Mouse (Mus musculus) liver, embryonic 13.5 days (tissue): ENCODE measurements around the gene Slbp. TPM values are rescaled to one million over a fixed set of nuclear protein-coding genes. Genes with fewer than 3 reads are reported as not detected.

Experiments used
- ATAC-seq: fragments of 200-750 bp; cut with Nextera tagmentation; 2 replicates; pipeline ENCODE4 v1.8.0; 2017; ENCODE audit warnings: low read depth, mild to moderate bottlenecking, moderate number of reproducible peaks, moderate library complexity
- DNase-seq: peaks from one replicate; pipeline ENCODE4 v3.0.0; 2022
- H3K27ac ChIP-seq: fragments of 300-500 bp; sonication (generic); 2 replicates; pipeline ENCODE4 v1.5.1; 2015; ENCODE audit warnings: moderate library complexity, mild to moderate bottlenecking, inconsistent platforms
- H3K27me3 ChIP-seq: fragments of 300-500 bp; sonication (generic); 2 replicates; pipeline ENCODE4 v1.6.1; 2015; ENCODE audit warnings: mild to moderate bottlenecking, inconsistent platforms
- H3K36me3 ChIP-seq: fragments of 300-500 bp; sonication (generic); 2 replicates; pipeline ENCODE4 v1.6.1; 2015; ENCODE audit warnings: mild to moderate bottlenecking, inconsistent platforms
- H3K4me1 ChIP-seq: fragments of 300-500 bp; sonication (generic); replicated peaks from 2 replicates; pipeline ENCODE4 v1.6.1; 2015; ENCODE audit warnings: inconsistent platforms
- H3K4me2 ChIP-seq: fragments of 300-500 bp; sonication (generic); 2 replicates; pipeline ENCODE4 v1.6.1; 2015; ENCODE audit warnings: inconsistent platforms, mild to moderate bottlenecking, moderate library complexity
- H3K4me3 ChIP-seq: fragments of 300-500 bp; sonication (generic); replicated peaks from 2 replicates; pipeline ENCODE4 v1.5.1; 2015; ENCODE audit warnings: mild to moderate bottlenecking, inconsistent platforms
- H3K9ac ChIP-seq: fragments of 300-500 bp; sonication (generic); 2 replicates; pipeline ENCODE4 v1.6.1; 2015; ENCODE audit warnings: mild to moderate bottlenecking, inconsistent platforms
- H3K9me3 ChIP-seq: fragments of 300-500 bp; sonication (generic); replicated peaks from 2 replicates; pipeline ENCODE4 v1.6.1; 2016; ENCODE audit warnings: inconsistent platforms
- WGBS: fragments of 180-500 bp; shearing (Covaris S2); methylation state at CpG from one replicate; pipeline ENCODE4 v1.1.7; 2015; ENCODE audit not compliant: insufficient replicate concordance; 5-methylcytosine and 5-hydroxymethylcytosine counted together
- polyA plus RNA-seq: library from polyadenylated mRNA; unstranded; fragments of >200 nt; fragmentation: Nextera tagmentation; extraction: Ambion mirVana; gene quantifications from 2 replicates; pipeline ENCODE4 v1.2.1, GENCODE M21; 2015

Slbp gene
- polyA plus RNA-seq, 1 experiment from 2014 or later, result 319 TPM

GRCm38 (mm10) chr5:33587498-33588058, 64.8 kb downstream of the Slbp start:
- Histone ChIP-seq H3K27ac (no peak overlapping the region), H3K4me2 (no peak overlapping the region), H3K4me1 (no peaks in the 10 kb centered on the region), H3K36me3 (no peaks in the 10 kb centered on the region), H3K9me3 (no peaks in the 10 kb centered on the region), H3K4me3 (no peak overlapping the region), H3K27me3 (peaks cover 4% of the 10 kb centered on the region; the same call in 1 of the 2 replicates), H3K9ac (no peak overlapping the region)
- WGBS, result 73% methylated on average over 18 of the region's 18 CpGs
- no peak for ATAC-seq
- no peak for DNase-seq

Other genes with a start within 250 kb of the Slbp start
- gene Nkx1-1, start 218.6 kb downstream of the Slbp start, polyA plus RNA-seq, result not detected in 2 replicates
- gene Fam53a, start 22.9 kb downstream of the Slbp start, polyA plus RNA-seq, result 26.7 and 31.3 TPM in 2 replicates
- 0.13 TPM in 1 of 2 replicates, not detected in the other for gene Gm9903, start 22.6 kb downstream of the Slbp start, polyA plus RNA-seq
- gene Tacc3, start 5.6 kb upstream of the Slbp start, polyA plus RNA-seq, result 158 and 183 TPM in 2 replicates
- 20.2 and 21.9 TPM in 2 replicates for gene Tmem129, start 5.8 kb upstream of the Slbp start, polyA plus RNA-seq
- 1.7 and 2.7 TPM in 2 replicates for gene Fgfr3, start 69.1 kb upstream of the Slbp start, polyA plus RNA-seq
- 23.5 and 24.7 TPM in 2 replicates for gene Letm1, start 130.2 kb upstream of the Slbp start, polyA plus RNA-seq
- gene Nsd2, start 168.2 kb upstream of the Slbp start, polyA plus RNA-seq, result 23.6 and 27.3 TPM in 2 replicates